Mouse (Mus musculus): ENCODE measurements at regions not wholly inside any gene's neighbourhood (a gene's known extent, or its start where the extent isn't known, plus 50 kb on each side); places are given as distances from the start of the nearest gene placed in this dataset.

- in situ Hi-C loops (cut with MboI; ENCODE audit: low sequenced_read_pairs in 2 of 2, unreplicated experiment in 2 of 2), result no loop called here
- Histone ChIP-seq H3K4me3 (ENCODE audit: insufficient read depth in 1 of 2, low read depth in 1 of 2, low read length in 2 of 2, poor library complexity in 1 of 2, severe bottlenecking in 1 of 2) (no peak overlapping the region), H3K36me3 (ENCODE audit: control insufficient read depth, insufficient read depth, low read length, poor library complexity, severe bottlenecking) (no peaks in the 10 kb centered on the region)
These were observed 1464.1 kb downstream of the Ndufa4 start for GRCm38 (mm10) chr6:10443206-10443605.

GRCm38 (mm10) chr6:10456044-10456443 is 1451.3 kb downstream of the Ndufa4 start:
- Histone ChIP-seq H3K27ac (ENCODE audit: insufficient read depth, low read depth, low read length, poor library complexity, severe bottlenecking) (no peak overlapping the region), H3K4me3 (ENCODE audit: insufficient read depth in 1 of 2, low read depth in 1 of 2, low read length in 2 of 2, poor library complexity in 1 of 2, severe bottlenecking in 1 of 2) (no peak overlapping the region), H3K9ac (ENCODE audit: insufficient read depth, low read depth, low read length, poor library complexity, severe bottlenecking) (no peak overlapping the region), H3K4me1 (ENCODE audit: control insufficient read depth in 2 of 2, insufficient read depth in 2 of 2, low read length in 2 of 2, poor library complexity in 1 of 2) (no peaks in the 10 kb centered on the region), H3K9me3 (ENCODE audit: control insufficient read depth, insufficient read depth, low read depth, low read length) (no peaks in the 10 kb centered on the region), H3K36me3 (ENCODE audit: control insufficient read depth, insufficient read depth, low read length, poor library complexity, severe bottlenecking) (no peaks in the 10 kb centered on the region)
- TF ChIP-seq ZNF384 (IDR thresholded peaks at IDR 0.05; ENCODE audit: low read depth, low read length) (no peak), ZC3H11A (IDR thresholded peaks at IDR 0.05; ENCODE audit: borderline replicate concordance, low read depth, low read length) (no peak), HCFC1 (IDR thresholded peaks at IDR 0.05; ENCODE audit: borderline replicate concordance, insufficient read depth, low read length) (no peak), CHD2 (IDR thresholded peaks at IDR 0.05; ENCODE audit: low read depth, low read length) (no peak), MAFK (IDR thresholded peaks at IDR 0.05; ENCODE audit: insufficient read depth, low read depth, low read length) (no peak)
- in situ Hi-C loops (cut with MboI; ENCODE audit: low sequenced_read_pairs in 2 of 2, unreplicated experiment in 2 of 2), result no loop called here
- no peak for DNase-seq (ENCODE audit: low read depth, low spot score)

More at GRCm38 (mm10) chr6:10443206-10443605, 1464.1 kb downstream of the Ndufa4 start:
- H3K4me1 ChIP-seq (ENCODE audit: control insufficient read depth in 2 of 2, insufficient read depth in 2 of 2, low read length in 2 of 2, poor library complexity in 1 of 2), result no peaks in the 10 kb centered on the region
- TF ChIP-seq CHD2 (IDR thresholded peaks at IDR 0.05; ENCODE audit: low read depth, low read length) (no peak), MAFK (IDR thresholded peaks at IDR 0.05; ENCODE audit: insufficient read depth, low read depth, low read length) (no peak), ZNF384 (IDR thresholded peaks at IDR 0.05; ENCODE audit: low read depth, low read length) (no peak), HCFC1 (IDR thresholded peaks at IDR 0.05; ENCODE audit: borderline replicate concordance, insufficient read depth, low read length) (no peak)
- no peak overlapping the region for H3K27ac ChIP-seq (ENCODE audit: insufficient read depth, low read depth, low read length, poor library complexity, severe bottlenecking)
- DNase-seq (ENCODE audit: low read depth, low spot score), result no peak
- no peaks in the 10 kb centered on the region for H3K9me3 ChIP-seq (ENCODE audit: control insufficient read depth, insufficient read depth, low read depth, low read length)
- no peak overlapping the region for H3K9ac ChIP-seq (ENCODE audit: insufficient read depth, low read depth, low read length, poor library complexity, severe bottlenecking)

GRCm38 (mm10) chr6:10468967-10469366 is 1438.3 kb downstream of the Ndufa4 start:
- Histone ChIP-seq H3K4me1 (ENCODE audit: control insufficient read depth in 2 of 2, insufficient read depth in 2 of 2, low read length in 2 of 2, poor library complexity in 1 of 2) (no peaks in the 10 kb centered on the region), H3K4me3 (ENCODE audit: insufficient read depth in 1 of 2, low read depth in 1 of 2, low read length in 2 of 2, poor library complexity in 1 of 2, severe bottlenecking in 1 of 2) (no peak overlapping the region), H3K27ac (ENCODE audit: insufficient read depth, low read depth, low read length, poor library complexity, severe bottlenecking) (no peak overlapping the region), H3K36me3 (ENCODE audit: control insufficient read depth, insufficient read depth, low read length, poor library complexity, severe bottlenecking) (no peaks in the 10 kb centered on the region), H3K9ac (ENCODE audit: insufficient read depth, low read depth, low read length, poor library complexity, severe bottlenecking) (no peak overlapping the region), H3K9me3 (ENCODE audit: control insufficient read depth, insufficient read depth, low read depth, low read length) (no peaks in the 10 kb centered on the region)
- in situ Hi-C loops (cut with MboI; ENCODE audit: low sequenced_read_pairs in 2 of 2, unreplicated experiment in 2 of 2), result no loop called here
- DNase-seq (ENCODE audit: low read depth, low spot score), result no peak
- TF ChIP-seq ZNF384 (IDR thresholded peaks at IDR 0.05; ENCODE audit: low read depth, low read length) (no peak), CHD2 (IDR thresholded peaks at IDR 0.05; ENCODE audit: low read depth, low read length) (no peak), HCFC1 (IDR thresholded peaks at IDR 0.05; ENCODE audit: borderline replicate concordance, insufficient read depth, low read length) (no peak), MAFK (IDR thresholded peaks at IDR 0.05; ENCODE audit: insufficient read depth, low read depth, low read length) (no peak), ZC3H11A (IDR thresholded peaks at IDR 0.05; ENCODE audit: borderline replicate concordance, low read depth, low read length) (no peak)

All from ES-E14 (cell line).